Mouse (Mus musculus) embryonic facial prominence, embryonic 12.5 days (tissue): ENCODE data around the gene Tgfb2. TPM values are rescaled to one million over a fixed set of nuclear protein-coding genes. Genes with fewer than 3 reads are reported as not detected.

ENCODE experiments used
- ATAC-seq: fragments of 200-750 bp; cut with Nextera tagmentation; 2 replicates; pipeline ENCODE4 v1.8.0; 2017; ENCODE audit not compliant: insufficient number of reproducible peaks, insufficient read depth, low FRiP score, low TSS enrichment
- H3K27ac ChIP-seq: fragments of 300-500 bp; sonication (generic); 2 replicates; pipeline ENCODE4 v1.5.1; 2016; ENCODE audit warnings: mild to moderate bottlenecking
- H3K27me3 ChIP-seq: fragments of 300-500 bp; sonication (generic); 2 replicates; pipeline ENCODE4 v1.6.1; 2016; ENCODE audit warnings: mild to moderate bottlenecking, moderate library complexity
- H3K36me3 ChIP-seq: fragments of 300-500 bp; sonication (generic); 2 replicates; pipeline ENCODE4 v1.6.1; 2016; ENCODE audit warnings: mild to moderate bottlenecking
- H3K4me1 ChIP-seq: fragments of 300-500 bp; sonication (generic); 2 replicates; pipeline ENCODE4 v1.6.1; 2016
- H3K4me2 ChIP-seq: fragments of 300-500 bp; sonication (generic); replicated peaks from 2 replicates; pipeline ENCODE4 v1.6.1; 2016; ENCODE audit warnings: mild to moderate bottlenecking, moderate library complexity
- H3K4me3 ChIP-seq: fragments of 300-500 bp; sonication (generic); 2 replicates; pipeline ENCODE4 v1.5.1; 2016; ENCODE audit warnings: mild to moderate bottlenecking
- H3K9ac ChIP-seq: fragments of 300-500 bp; sonication (generic); 2 replicates; pipeline ENCODE4 v1.6.1; 2016; ENCODE audit warnings: mild to moderate bottlenecking, moderate library complexity
- H3K9me3 ChIP-seq: fragments of 300-500 bp; sonication (generic); 2 replicates; pipeline ENCODE4 v1.6.1; 2016; ENCODE audit warnings: mild to moderate bottlenecking, moderate library complexity
- WGBS: fragments of 180-500 bp; shearing (Covaris S2); methylation state at CpG from one replicate; pipeline ENCODE4 v1.1.7; 2016; 5-methylcytosine and 5-hydroxymethylcytosine counted together
- polyA plus RNA-seq: library from polyadenylated mRNA; unstranded; fragments of >200 nt; fragmentation: Nextera tagmentation; extraction: Ambion mirVana; gene quantifications from 2 replicates; pipeline ENCODE4 v1.2.1, GENCODE M21; 2016

Gene Tgfb2
- polyA plus RNA-seq, 1 experiment from 2014 or later = 78.6 TPM

DNA sequence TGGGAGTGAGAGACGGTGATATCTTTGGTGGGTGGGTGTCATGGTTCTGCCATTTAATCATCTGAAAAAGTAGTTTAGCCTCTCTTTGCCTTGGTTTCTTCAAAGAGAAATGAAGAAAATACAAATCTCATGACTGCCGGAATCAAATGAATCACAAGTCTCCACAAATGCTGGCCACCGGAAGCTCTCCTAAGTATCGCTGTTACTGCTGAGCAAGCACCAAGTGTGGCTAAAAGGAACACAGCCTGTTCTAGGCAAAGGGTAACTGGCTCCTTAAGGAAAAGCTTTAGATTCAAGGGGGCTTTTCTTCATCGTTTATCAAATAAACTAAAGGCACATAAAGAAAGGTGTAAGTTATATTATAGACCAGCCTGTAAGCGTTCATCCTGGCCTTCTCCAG lies 30.5 kb downstream of the Tgfb2 start:
- WGBS = 90% methylated on average over 6 of the region's 6 CpGs
- H3K4me3 ChIP-seq = no peak overlapping the region
- no peak overlapping the region for H3K4me2 ChIP-seq
- H3K9me3 ChIP-seq = no peaks in the 10 kb centered on the region
- H3K9ac ChIP-seq = no peak overlapping the region
- H3K36me3 ChIP-seq = peaks cover 7% of the 10 kb centered on the region; the same call in 1 of the 2 replicates
- H3K27ac ChIP-seq = no peak overlapping the region
- H3K27me3 ChIP-seq = no peaks in the 10 kb centered on the region
- H3K4me1 ChIP-seq = peaks cover 23% of the 10 kb centered on the region
- ATAC-seq = no peak

DNA sequence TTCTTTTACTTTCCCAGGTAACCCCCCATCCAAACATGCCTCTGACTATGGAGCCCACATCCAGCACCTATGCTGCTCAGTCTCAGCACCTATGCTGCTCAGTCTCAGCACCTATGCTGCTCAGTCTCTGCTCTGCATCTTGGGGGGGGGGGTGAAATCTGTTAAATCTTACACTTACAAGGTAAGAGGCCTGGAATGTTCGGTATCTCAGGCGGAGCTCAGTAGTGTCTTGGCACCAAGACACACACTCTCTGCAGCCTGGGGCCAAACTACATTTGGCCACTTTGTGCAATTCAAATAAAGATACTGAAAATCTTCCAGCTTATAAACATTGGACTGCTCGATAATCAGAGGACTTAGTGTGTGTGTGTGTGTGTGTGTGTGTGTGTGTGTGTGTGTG lies 31.2 kb downstream of the Tgfb2 start:
- H3K27ac ChIP-seq = no peak overlapping the region
- H3K36me3 ChIP-seq = peaks cover 7% of the 10 kb centered on the region; the same call in 1 of the 2 replicates
- H3K9me3 ChIP-seq = no peaks in the 10 kb centered on the region
- no peak for ATAC-seq
- peaks cover 20% of the 10 kb centered on the region for H3K4me1 ChIP-seq
- 75% methylated on average over 3 of the region's 3 CpGs for WGBS
- no peak overlapping the region for H3K9ac ChIP-seq
- H3K4me3 ChIP-seq = no peak overlapping the region
- H3K27me3 ChIP-seq = no peaks in the 10 kb centered on the region
- no peak overlapping the region for H3K4me2 ChIP-seq

DNA sequence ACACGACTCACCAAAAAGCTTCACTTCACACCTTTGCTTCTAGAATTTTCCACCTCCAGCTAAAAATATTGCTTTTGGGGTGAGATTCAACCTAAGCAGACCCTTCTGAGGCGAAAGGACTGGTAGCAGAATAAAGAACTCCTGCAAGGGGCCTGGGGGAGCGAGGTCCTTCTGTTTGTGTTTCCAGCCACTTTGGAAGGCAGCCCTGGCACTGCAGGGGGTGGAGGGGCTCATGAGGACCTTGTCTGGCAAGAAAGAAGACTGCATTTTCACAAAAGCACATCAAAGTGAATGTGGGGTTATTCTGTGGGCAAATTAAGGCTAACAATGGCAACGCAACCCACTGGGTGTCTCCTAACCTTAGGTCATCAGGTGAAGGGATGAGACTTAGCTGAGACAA lies 32.6 kb downstream of the Tgfb2 start:
- peaks cover 20% of the 10 kb centered on the region for H3K4me1 ChIP-seq
- peaks cover 7% of the 10 kb centered on the region; the same call in 1 of the 2 replicates for H3K36me3 ChIP-seq
- H3K9me3 ChIP-seq = no peaks in the 10 kb centered on the region
- H3K9ac ChIP-seq = no peak overlapping the region
- H3K4me2 ChIP-seq = no peak overlapping the region
- ATAC-seq = no peak
- H3K27me3 ChIP-seq = no peaks in the 10 kb centered on the region
- H3K27ac ChIP-seq = no peak overlapping the region
- H3K4me3 ChIP-seq = no peak overlapping the region
- 75% methylated on average over 4 of the region's 4 CpGs for WGBS

DNA sequence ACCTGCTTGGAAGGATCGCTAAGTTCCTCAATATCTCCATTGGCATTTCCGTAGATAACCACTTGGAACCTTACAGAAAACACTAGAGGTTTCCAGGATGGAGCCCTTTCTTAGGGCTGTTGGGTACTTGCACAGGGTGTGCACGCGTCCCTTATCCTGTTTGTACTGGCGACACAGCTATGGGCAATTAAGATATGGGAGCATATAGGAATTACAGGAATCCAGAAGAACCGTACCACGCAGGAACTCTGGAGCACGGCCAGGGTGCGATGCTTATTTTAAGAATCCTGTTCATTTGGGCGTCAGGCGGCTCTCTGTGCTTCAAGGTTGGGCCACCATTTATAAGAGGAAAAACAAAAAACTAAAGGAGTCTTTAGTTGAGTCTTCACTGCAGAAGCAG lies 42.4 kb downstream of the Tgfb2 start:
- Histone ChIP-seq H3K9me3 (no peaks in the 10 kb centered on the region), H3K36me3 (no peaks in the 10 kb centered on the region), H3K27me3 (no peaks in the 10 kb centered on the region), H3K4me3 (no peak overlapping the region), H3K27ac (no peak overlapping the region), H3K4me1 (peaks cover 9% of the 10 kb centered on the region; the same call in 1 of the 2 replicates), H3K4me2 (no peak overlapping the region), H3K9ac (no peak overlapping the region)
- no peak for ATAC-seq
- 91% methylated on average over 11 of the region's 11 CpGs for WGBS

DNA sequence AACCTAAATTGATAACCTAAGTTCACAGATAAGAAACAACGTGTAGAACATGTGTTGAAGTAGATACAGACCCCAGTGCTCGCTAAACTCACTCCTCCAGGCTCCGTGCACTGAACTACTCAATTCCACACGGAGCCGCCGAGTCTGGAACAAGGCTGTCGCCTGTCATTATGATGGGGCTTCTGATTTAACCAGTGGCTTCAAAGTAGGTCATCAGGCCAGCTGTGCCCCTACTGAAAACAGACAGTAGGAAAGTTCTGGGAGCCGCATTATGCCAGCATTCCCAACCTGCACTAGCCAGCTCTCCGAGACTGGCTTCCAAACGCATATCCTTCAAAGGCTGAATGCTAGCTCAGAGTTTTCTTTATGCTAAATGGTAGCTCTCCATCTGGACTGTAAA lies 42.8 kb downstream of the Tgfb2 start:
- Histone ChIP-seq H3K27me3 (no peaks in the 10 kb centered on the region), H3K4me1 (peaks cover 9% of the 10 kb centered on the region; the same call in 1 of the 2 replicates), H3K36me3 (no peaks in the 10 kb centered on the region), H3K27ac (no peak overlapping the region), H3K4me2 (no peak overlapping the region), H3K4me3 (no peak overlapping the region), H3K9me3 (no peaks in the 10 kb centered on the region), H3K9ac (no peak overlapping the region)
- WGBS = 65% methylated on average over 10 of the region's 10 CpGs
- ATAC-seq = no peak

DNA sequence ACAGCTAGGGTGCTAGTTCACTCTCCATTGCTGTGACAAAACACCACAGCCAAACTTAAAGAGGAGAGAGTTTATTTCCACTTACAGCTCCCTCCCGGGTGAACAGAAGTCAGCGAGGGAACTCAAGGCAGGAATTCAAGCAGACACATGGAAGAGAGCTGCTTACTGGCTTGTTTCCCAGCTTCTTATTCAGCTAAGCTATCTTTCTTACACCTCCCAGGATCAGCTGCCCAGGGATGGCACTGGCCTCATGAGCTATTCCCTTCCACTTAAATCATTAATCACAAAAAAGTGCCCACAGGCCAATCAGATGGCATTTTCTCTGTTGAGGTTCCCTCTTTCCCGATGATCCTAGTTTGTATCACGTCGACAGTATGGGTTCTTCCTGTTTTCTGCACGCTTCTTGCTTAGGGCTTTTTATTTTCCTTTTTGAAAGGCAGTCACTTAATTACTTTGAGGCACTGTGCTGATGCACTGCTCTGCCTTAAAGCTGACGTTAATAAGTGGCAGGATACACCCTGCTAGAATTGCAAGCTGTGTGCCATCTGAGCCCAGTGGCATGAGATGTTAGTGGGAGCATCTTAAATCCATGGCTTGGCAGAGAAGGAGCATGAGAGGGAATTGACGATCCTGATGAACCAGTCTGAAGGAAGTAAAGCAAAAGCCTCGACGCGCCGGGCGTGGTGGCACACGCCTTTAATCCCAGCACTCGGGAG lies 44.4 kb downstream of the Tgfb2 start:
- Histone ChIP-seq H3K36me3 (no peaks in the 10 kb centered on the region), H3K4me2 (no peak overlapping the region), H3K4me1 (peaks cover 9% of the 10 kb centered on the region; the same call in 1 of the 2 replicates), H3K9me3 (no peaks in the 10 kb centered on the region), H3K27me3 (no peaks in the 10 kb centered on the region), H3K27ac (no peak overlapping the region), H3K9ac (no peak overlapping the region), H3K4me3 (no peak overlapping the region)
- ATAC-seq = no peak
- 84% methylated on average over 15 of the region's 15 CpGs for WGBS

DNA sequence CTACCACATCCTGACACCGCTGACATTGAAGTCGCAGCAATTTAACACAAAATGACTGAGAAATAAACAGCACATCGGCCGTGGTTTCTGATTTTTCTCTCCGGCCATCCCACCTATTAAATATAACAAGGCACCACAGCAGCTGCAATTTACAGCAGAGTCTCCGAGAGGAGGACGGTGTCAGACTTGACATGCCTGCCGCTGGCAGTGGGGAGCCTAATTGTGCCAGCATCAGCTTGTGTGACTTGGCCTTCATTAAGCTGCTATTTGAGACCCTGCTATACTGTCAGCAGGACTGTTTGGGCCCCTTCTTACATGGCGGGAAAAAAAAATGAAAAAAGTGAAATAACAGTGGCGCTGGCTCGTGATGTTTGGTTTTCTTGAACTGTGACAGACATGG lies 47.0 kb downstream of the Tgfb2 start:
- Histone ChIP-seq H3K9ac (no peak overlapping the region), H3K9me3 (no peaks in the 10 kb centered on the region), H3K27ac (no peak overlapping the region), H3K27me3 (no peaks in the 10 kb centered on the region), H3K4me1 (peaks cover 9% of the 10 kb centered on the region; the same call in 1 of the 2 replicates), H3K36me3 (no peaks in the 10 kb centered on the region), H3K4me3 (no peak overlapping the region), H3K4me2 (no peak overlapping the region)
- WGBS = 50% methylated on average over 11 of the region's 11 CpGs
- no peak for ATAC-seq

DNA sequence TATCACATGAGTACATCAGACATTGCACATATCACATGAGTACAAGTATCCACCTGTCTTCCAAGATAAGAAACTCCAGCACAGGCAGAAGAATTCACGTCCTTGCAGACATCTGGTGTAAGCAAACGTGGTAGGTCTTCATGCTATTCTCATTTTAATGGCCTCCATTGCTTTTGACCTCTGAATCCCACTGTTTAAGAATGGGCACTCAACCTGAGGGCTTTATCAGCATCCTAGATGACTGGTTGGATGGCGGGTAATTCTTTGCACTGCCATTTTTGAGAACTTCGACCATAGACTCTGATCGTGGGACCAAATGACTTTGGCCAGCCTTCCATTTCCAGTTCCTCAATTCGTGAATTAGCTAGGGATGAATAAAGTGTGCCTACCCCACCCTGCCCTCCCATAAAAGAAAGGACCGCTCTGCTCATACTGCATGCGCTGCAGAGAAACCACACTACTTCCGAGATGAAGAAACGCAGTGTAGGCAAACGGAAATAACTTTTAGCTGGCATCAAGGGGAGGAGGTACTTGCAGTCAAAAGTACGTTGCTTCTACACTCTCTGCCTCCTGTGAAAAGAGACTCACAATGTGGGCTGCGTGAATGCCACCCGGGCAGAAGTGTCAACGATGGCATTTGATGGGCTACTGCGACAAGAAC lies 48.1 kb downstream of the Tgfb2 start:
- no peak for ATAC-seq
- H3K9ac ChIP-seq = no peak overlapping the region
- H3K4me3 ChIP-seq = no peak overlapping the region
- no peak overlapping the region for H3K4me2 ChIP-seq
- H3K4me1 ChIP-seq = peaks cover 15% of the 10 kb centered on the region
- H3K27me3 ChIP-seq = no peaks in the 10 kb centered on the region
- H3K27ac ChIP-seq = no peak overlapping the region
- no peaks in the 10 kb centered on the region for H3K9me3 ChIP-seq
- no peaks in the 10 kb centered on the region for H3K36me3 ChIP-seq
- 92% methylated on average over 16 of the region's 16 CpGs for WGBS

DNA sequence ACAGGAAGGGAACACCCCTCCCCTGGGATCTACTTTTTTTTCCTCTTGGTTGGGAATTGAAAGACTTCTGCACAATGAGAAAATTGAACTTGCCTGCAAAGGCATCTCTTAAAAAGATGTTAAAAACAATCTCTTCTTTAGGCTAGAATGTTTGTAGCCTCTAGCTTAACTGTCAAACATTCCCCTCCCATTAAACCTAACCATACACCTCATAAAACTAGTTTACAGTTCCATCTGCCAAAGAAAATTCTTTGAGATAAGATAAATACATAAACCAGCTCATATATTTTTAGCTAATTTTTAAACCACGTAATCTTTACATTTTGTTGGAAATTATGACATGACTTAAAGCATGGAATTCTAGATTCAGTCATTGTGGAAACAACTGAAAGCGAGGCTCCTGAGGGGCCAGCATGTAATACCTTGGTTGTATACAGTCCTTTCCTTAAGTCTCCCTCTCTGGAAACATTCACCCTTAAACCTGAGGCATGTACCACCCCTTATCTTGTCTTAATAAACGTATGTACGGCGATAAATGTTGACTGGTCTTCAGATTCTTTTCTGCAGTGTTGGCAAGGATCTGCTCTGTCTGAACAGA lies 49.0 kb downstream of the Tgfb2 start:
- 94% methylated on average over 5 of the region's 5 CpGs for WGBS
- Histone ChIP-seq H3K9ac (no peak overlapping the region), H3K4me3 (no peak overlapping the region), H3K4me1 (peaks cover 15% of the 10 kb centered on the region), H3K27ac (no peak overlapping the region), H3K9me3 (no peaks in the 10 kb centered on the region), H3K36me3 (no peaks in the 10 kb centered on the region), H3K27me3 (no peaks in the 10 kb centered on the region), H3K4me2 (no peak overlapping the region)
- ATAC-seq = no peak

DNA sequence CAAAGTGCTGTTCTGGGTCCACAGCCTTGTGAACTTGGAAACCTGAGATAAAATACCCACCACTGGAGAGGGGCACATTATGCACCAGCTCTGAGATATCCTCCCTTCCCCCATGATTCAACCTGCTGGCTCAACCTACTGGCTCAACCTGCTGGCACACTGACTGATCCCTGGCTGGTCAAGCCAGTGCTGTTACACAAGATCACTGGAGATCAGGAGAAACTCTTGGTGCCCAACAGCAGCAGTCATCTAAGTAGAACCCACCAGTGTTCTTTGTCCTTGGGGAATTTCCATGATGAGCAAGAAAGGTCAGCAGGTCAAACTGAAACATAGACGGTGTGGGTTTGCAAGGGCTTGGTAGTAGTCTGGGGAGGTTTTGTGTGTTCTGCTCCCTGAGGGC lies 49.6 kb downstream of the Tgfb2 start:
- Histone ChIP-seq H3K9me3 (no peaks in the 10 kb centered on the region), H3K4me2 (no peak overlapping the region), H3K9ac (no peak overlapping the region), H3K4me3 (no peak overlapping the region), H3K27ac (no peak overlapping the region), H3K4me1 (peaks cover 15% of the 10 kb centered on the region), H3K27me3 (no peaks in the 10 kb centered on the region), H3K36me3 (no peaks in the 10 kb centered on the region)
- ATAC-seq = no peak
- 54% methylated on average over 1 of the region's 1 CpGs for WGBS

DNA sequence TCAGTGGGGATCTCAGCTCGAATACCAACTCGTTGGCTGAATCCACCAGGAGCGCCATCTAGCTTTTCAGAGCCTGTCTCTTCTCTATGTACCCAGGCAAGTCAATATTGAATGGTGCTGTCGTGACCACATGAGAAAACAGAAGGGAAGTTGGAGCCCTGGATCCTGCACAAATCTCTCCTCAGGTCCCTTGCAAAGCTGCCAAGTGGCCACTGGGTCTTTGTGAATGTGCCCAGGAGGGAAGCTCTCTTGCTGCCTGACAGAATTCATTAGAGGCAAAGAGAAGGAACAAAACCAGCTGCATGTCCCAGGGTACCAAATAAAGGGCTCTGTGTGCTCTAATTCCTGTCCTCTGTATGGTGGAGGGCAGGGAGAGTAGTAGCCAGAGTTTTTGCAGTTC lies 50.7 kb downstream of the Tgfb2 start:
- H3K4me1 ChIP-seq = peaks cover 15% of the 10 kb centered on the region
- ATAC-seq = no peak
- WGBS = 60% methylated on average over 4 of the region's 4 CpGs

DNA sequence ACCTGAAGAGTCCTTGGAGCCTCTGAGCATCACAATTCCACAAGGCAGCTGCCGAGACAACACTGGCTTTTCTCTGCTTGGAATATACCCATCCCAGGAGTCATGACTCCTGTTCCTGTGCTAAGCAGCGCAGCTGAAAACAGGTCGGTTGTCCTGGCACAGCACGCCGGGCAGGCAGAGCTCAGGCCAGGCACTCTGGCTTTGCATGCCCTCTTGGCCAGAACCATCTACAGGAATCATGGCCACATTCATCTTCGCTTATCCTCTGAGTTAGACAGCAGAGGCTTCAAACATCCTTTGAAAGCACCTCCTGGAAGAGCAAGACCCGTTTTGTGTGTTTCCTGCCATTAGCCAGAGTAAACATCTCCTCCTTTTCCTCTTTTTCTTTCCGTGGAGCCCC lies 53.6 kb downstream of the Tgfb2 start:
- H3K9ac ChIP-seq = no peak overlapping the region
- no peaks in the 10 kb centered on the region for H3K9me3 ChIP-seq
- H3K4me1 ChIP-seq = peaks cover 6% of the 10 kb centered on the region
- H3K36me3 ChIP-seq = peaks cover 19% of the 10 kb centered on the region
- 76% methylated on average over 8 of the region's 8 CpGs for WGBS
- no peaks in the 10 kb centered on the region for H3K27me3 ChIP-seq
- no peak for ATAC-seq
- no peak overlapping the region for H3K27ac ChIP-seq
- no peak overlapping the region for H3K4me2 ChIP-seq
- H3K4me3 ChIP-seq = no peak overlapping the region

More for the DNA sequence above, 50.7 kb downstream of the Tgfb2 start:
- Histone ChIP-seq H3K9ac (no peak overlapping the region), H3K36me3 (no peaks in the 10 kb centered on the region), H3K4me3 (no peak overlapping the region), H3K27me3 (no peaks in the 10 kb centered on the region), H3K4me2 (no peak overlapping the region), H3K9me3 (no peaks in the 10 kb centered on the region), H3K27ac (peak overlapping the region; percentile 41; the same call in 1 of the 2 replicates)
